Mouse (Mus musculus): ENCODE measurements around the gene Castor2. TPM values are rescaled to one million over a fixed set of nuclear protein-coding genes. Genes with fewer than 3 reads are reported as not detected.

Gene Castor2
- total and polyA plus RNA-seq, 3 experiments, result 0.46 to 1.4 TPM; not detected in 1

GRCm38 (mm10) chr5:134063362-134064064, 36.0 kb upstream of the Castor2 start:
- H3K79me2 ChIP-seq (ENCODE audit: control insufficient read depth, insufficient read depth, low read length, poor library complexity), result no peaks in the 10 kb centered on the region
- TF ChIP-seq ZMIZ1 (IDR thresholded peaks at IDR 0.05; ENCODE audit: low read depth, low read length) (no peak), GABPA (IDR thresholded peaks at IDR 0.05; ENCODE audit: low read depth, low read length) (no peak), CTCF (IDR thresholded peaks at IDR 0.05 in 2 of 3, conservative IDR thresholded peaks at IDR 0.05 in 1 of 3; ENCODE audit: control insufficient read depth in 1 of 3, insufficient read depth in 1 of 3, low read depth in 2 of 3, low read length in 3 of 3, poor library complexity in 1 of 3, severe bottlenecking in 1 of 3) (peak; percentile 59 to 77 (median 60)), CHD2 (IDR thresholded peaks at IDR 0.05; ENCODE audit: low read length) (no peak), USF2 (IDR thresholded peaks at IDR 0.05; ENCODE audit: borderline replicate concordance in 1 of 2, insufficient read depth in 1 of 2, low read depth in 1 of 2, low read length in 2 of 2) (no peak), ZKSCAN1 (IDR thresholded peaks at IDR 0.05; ENCODE audit: low read depth, low read length) (no peak), UBTF (IDR thresholded peaks at IDR 0.05; ENCODE audit: borderline replicate concordance, insufficient read depth, low read depth, low read length) (no peak), MYB (IDR thresholded peaks at IDR 0.05; ENCODE audit: low read depth, low read length) (no peak), RAD21 (IDR thresholded peaks at IDR 0.05; ENCODE audit: low read depth, low read length) (peak; percentile 59), SIN3A (IDR thresholded peaks at IDR 0.05; ENCODE audit: low read length) (no peak), SMC3 (IDR thresholded peaks at IDR 0.05; ENCODE audit: low read depth, low read length) (peak; percentile 36), TBP (IDR thresholded peaks at IDR 0.05; ENCODE audit: low read depth, low read length) (no peak)
- no peaks in the 10 kb centered on the region for H3K27me3 ChIP-seq (ENCODE audit: control insufficient read depth in 1 of 2, insufficient read depth in 2 of 2, low read length in 2 of 2)
- H3K9ac ChIP-seq (ENCODE audit: control insufficient read depth, low read depth, low read length, poor library complexity, severe bottlenecking), result no peak overlapping the region
- no peaks in the 10 kb centered on the region for H3K4me1 ChIP-seq (ENCODE audit: control insufficient read depth in 1 of 2, insufficient read depth in 2 of 2, low read length in 2 of 2)
- no peaks in the 10 kb centered on the region for H3K9me3 ChIP-seq (replicated peaks; ENCODE audit: insufficient read depth, low read length)
- H3K4me3 ChIP-seq (ENCODE audit: control insufficient read depth in 1 of 2, insufficient read depth in 1 of 2, low read depth in 2 of 2, low read length in 2 of 2), result no peak overlapping the region
- H3K36me3 ChIP-seq (ENCODE audit: control insufficient read depth in 1 of 2, insufficient read depth in 2 of 2, low read length in 2 of 2), result no peaks in the 10 kb centered on the region
- no peak overlapping the region for H3K27ac ChIP-seq (ENCODE audit: control insufficient read depth, low read depth, low read length)
- peak; percentile 43 for DNase-seq (ENCODE audit: low read depth, low spot score)

GRCm38 (mm10) chr5:134066261-134066660, 33.2 kb upstream of the Castor2 start:
- Histone ChIP-seq H3K36me3 (ENCODE audit: control insufficient read depth in 1 of 2, insufficient read depth in 2 of 2, low read length in 2 of 2) (no peaks in the 10 kb centered on the region), H3K27ac (ENCODE audit: control insufficient read depth, low read depth, low read length) (no peak overlapping the region), H3K79me2 (ENCODE audit: control insufficient read depth, insufficient read depth, low read length, poor library complexity) (no peaks in the 10 kb centered on the region), H3K27me3 (ENCODE audit: control insufficient read depth in 1 of 2, insufficient read depth in 2 of 2, low read length in 2 of 2) (no peaks in the 10 kb centered on the region), H3K4me1 (ENCODE audit: control insufficient read depth in 1 of 2, insufficient read depth in 2 of 2, low read length in 2 of 2) (no peaks in the 10 kb centered on the region), H3K4me3 (ENCODE audit: control insufficient read depth in 1 of 2, insufficient read depth in 1 of 2, low read depth in 2 of 2, low read length in 2 of 2) (no peak overlapping the region), H3K9me3 (replicated peaks; ENCODE audit: insufficient read depth, low read length) (no peaks in the 10 kb centered on the region), H3K9ac (ENCODE audit: control insufficient read depth, low read depth, low read length, poor library complexity, severe bottlenecking) (no peak overlapping the region)
- TF ChIP-seq TAL1 (IDR thresholded peaks at IDR 0.05; ENCODE audit: low read length), result no peak
- TF ChIP-seq RAD21 (IDR thresholded peaks at IDR 0.05; ENCODE audit: low read depth, low read length), result no peak
- no peak for TF ChIP-seq MAZ (IDR thresholded peaks at IDR 0.05; ENCODE audit: low read depth, low read length)
- TF ChIP-seq MYC (IDR thresholded peaks at IDR 0.05; ENCODE audit: low read depth, low read length), result no peak
- no peak for TF ChIP-seq CTCF (IDR thresholded peaks at IDR 0.05 in 2 of 3, conservative IDR thresholded peaks at IDR 0.05 in 1 of 3; ENCODE audit: control insufficient read depth in 1 of 3, insufficient read depth in 1 of 3, low read depth in 2 of 3, low read length in 3 of 3, poor library complexity in 1 of 3, severe bottlenecking in 1 of 3)
- no peak for TF ChIP-seq CHD1 (IDR thresholded peaks at IDR 0.05; ENCODE audit: low read depth, low read length)
- no peak for TF ChIP-seq EP300 (IDR thresholded peaks at IDR 0.05; ENCODE audit: low read depth in 1 of 2, low read length in 2 of 2)
- no peak for TF ChIP-seq BHLHE40 (IDR thresholded peaks at IDR 0.05; ENCODE audit: borderline replicate concordance, low read depth, low read length)
- TF ChIP-seq MAX (IDR thresholded peaks at IDR 0.05; ENCODE audit: low read length), result no peak
- TF ChIP-seq ETS1 (IDR thresholded peaks at IDR 0.05; ENCODE audit: low read depth, low read length), result no peak
- DNase-seq (ENCODE audit: low read depth, low spot score), result no peak
